Mouse (Mus musculus) cortical plate, adult 2 months (tissue): ENCODE results near the gene P2ry12.

ENCODE experiments used
- CTCF ChIP-seq: fragments of 200-500 bp; IDR thresholded peaks from 2 replicates; pipeline ENCODE4 v1.5.1; 2011; ENCODE audit warnings: mild to moderate bottlenecking, control low read depth, low read length; ENCODE audit not compliant: insufficient read depth; ENCODE audit errors: extremely low read depth
- POLR2A ChIP-seq: fragments of 200-500 bp; IDR thresholded peaks from 2 replicates; pipeline ENCODE4 v1.6.1; 2011; ENCODE audit warnings: mild to moderate bottlenecking, low read length, control low read depth; ENCODE audit not compliant: insufficient read depth; ENCODE audit errors: extremely low read depth

DNA sequence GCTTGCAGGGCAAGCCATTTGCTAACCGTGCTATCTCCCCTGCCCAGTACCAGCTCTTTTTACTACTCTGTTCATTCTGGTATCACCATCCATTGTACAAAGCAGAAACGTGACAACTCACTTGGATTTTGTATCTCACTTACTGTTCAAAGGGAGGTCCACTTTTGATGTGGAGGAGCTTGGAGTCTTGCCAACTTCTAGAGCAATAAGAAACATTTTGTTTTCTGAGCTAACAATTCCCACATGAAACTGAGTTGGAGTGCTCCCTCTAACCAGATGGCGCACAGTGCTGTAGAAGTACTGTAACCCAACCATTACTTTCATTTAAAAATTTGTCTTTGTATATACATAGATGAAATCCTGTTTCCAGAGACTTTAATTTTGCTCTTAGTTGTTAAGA lies 31.8 kb downstream of the P2ry12 start:
- TF ChIP-seq POLR2A (no peak), CTCF (no peak)
